Mouse (Mus musculus) CH12.LX (cell line): ENCODE results near the gene Cfap58. TPM values are rescaled to one million over a fixed set of nuclear protein-coding genes. Genes with fewer than 3 reads are reported as not detected.

Experiments
- DNase-seq: peaks from one replicate; pipeline ENCODE4 v3.0.0-alpha.2; 2013; ENCODE audit errors: extremely low read depth
- H3K27ac ChIP-seq: 2 replicates; pipeline ENCODE4 v1.5.1; 2012; ENCODE audit warnings: low read depth, mild to moderate bottlenecking, control low read depth, moderate library complexity; ENCODE audit not compliant: insufficient read depth
- H3K27me3 ChIP-seq: replicated peaks from 2 replicates; pipeline ENCODE3; 2012; ENCODE audit warnings: inconsistent platforms
- H3K36me3 ChIP-seq, 2 experiments: replicated peaks in 1 of 2; 2 replicates each; pipeline versions ENCODE3 to v1.6.1; 2012; ENCODE audit warnings: inconsistent platforms in 1 of 2, low read length in 1 of 2, mild to moderate bottlenecking in 1 of 2, mixed read lengths in 1 of 2, moderate library complexity in 1 of 2; ENCODE audit not compliant: control insufficient read depth in 1 of 2, insufficient read depth in 1 of 2
- H3K4me1 ChIP-seq, 2 experiments: 2 replicates each; pipeline ENCODE4 v1.6.1; 2012; ENCODE audit warnings: inconsistent platforms in 1 of 2, moderate library complexity in 1 of 2; ENCODE audit not compliant: insufficient read depth in 2 of 2, control insufficient read depth in 1 of 2
- H3K4me2 ChIP-seq: 2 replicates; pipeline ENCODE4 v1.6.1; 2012; ENCODE audit warnings: low read depth, mild to moderate bottlenecking, control low read depth; ENCODE audit not compliant: poor library complexity, insufficient read depth, severe bottlenecking
- H3K4me3 ChIP-seq, 3 experiments: fragments of 150-350 bp in 1 of 3; sonication (generic) in 1 of 3; replicated peaks in 1 of 3; 2 replicates each; pipeline versions ENCODE3 to v1.5.1; 2011 to 2012; ENCODE audit warnings: low read depth in 2 of 3, low read length in 2 of 3, mild to moderate bottlenecking in 2 of 3, moderate library complexity in 2 of 3, control low read depth in 1 of 3, improper control_type of control experiment in 1 of 3, inconsistent platforms in 1 of 3, mixed read lengths in 1 of 3; ENCODE audit not compliant: poor library complexity in 1 of 3
- H3K79me2 ChIP-seq: replicated peaks from 2 replicates; pipeline ENCODE4 v1.6.1; 2012; ENCODE audit warnings: mild to moderate bottlenecking, moderate library complexity; ENCODE audit not compliant: control insufficient read depth, poor library complexity, insufficient read depth, severe bottlenecking; ENCODE audit errors: extremely low read depth
- H3K9ac ChIP-seq: 2 replicates; pipeline ENCODE4 v1.6.1; 2012; ENCODE audit warnings: low read depth, mild to moderate bottlenecking, control low read depth, moderate library complexity; ENCODE audit not compliant: insufficient read depth
- H3K9me3 ChIP-seq: replicated peaks from 2 replicates; pipeline ENCODE3; 2012; ENCODE audit warnings: low read length, inconsistent platforms, mixed read lengths
- CHD1 ChIP-seq: IDR thresholded peaks from 2 replicates; pipeline ENCODE4 v1.6.1; 2012; ENCODE audit warnings: low read depth, low read length, improper control_type of control experiment, inconsistent platforms
- E2F4 ChIP-seq: IDR thresholded peaks from 2 replicates; pipeline ENCODE4 v1.6.1; 2011; ENCODE audit warnings: low read depth, low read length, improper control_type of control experiment; ENCODE audit not compliant: insufficient replicate concordance
- ETS1 ChIP-seq: conservative IDR thresholded peaks from 2 replicates; pipeline ENCODE4 v1.6.1; 2012; ENCODE audit warnings: low read depth, mild to moderate bottlenecking, inconsistent platforms, low read length, improper control_type of control experiment, moderate library complexity
- GABPA ChIP-seq: IDR thresholded peaks from 2 replicates; pipeline ENCODE4 v1.6.1; 2012; ENCODE audit warnings: low read depth, low read length, improper control_type of control experiment, inconsistent platforms; ENCODE audit not compliant: insufficient replicate concordance
- MAFK ChIP-seq: IDR thresholded peaks from 2 replicates; pipeline ENCODE4 v1.6.1; 2011; ENCODE audit warnings: low read length, improper control_type of control experiment; ENCODE audit not compliant: insufficient replicate concordance
- MAZ ChIP-seq: IDR thresholded peaks from 2 replicates; pipeline ENCODE4 v1.6.1; 2012; ENCODE audit warnings: low read depth, mild to moderate bottlenecking, inconsistent platforms, low read length, improper control_type of control experiment, moderate library complexity
- MYC ChIP-seq: IDR thresholded peaks from 2 replicates; pipeline ENCODE4 v1.6.1; 2011; ENCODE audit warnings: low read depth, mild to moderate bottlenecking, improper control_type of control experiment, low read length
- NRF1 ChIP-seq: IDR thresholded peaks from 2 replicates; pipeline ENCODE4 v1.6.1; 2014; ENCODE audit warnings: low read depth, mild to moderate bottlenecking, inconsistent platforms, low read length, improper control_type of control experiment, moderate library complexity
- PAX5 ChIP-seq: IDR thresholded peaks from 2 replicates; pipeline ENCODE4 v1.6.1; 2012; ENCODE audit warnings: low read length, inconsistent platforms, mixed read lengths
- POLR2AphosphoS2 ChIP-seq: IDR thresholded peaks from 2 replicates; pipeline ENCODE4 v1.6.1; 2011; ENCODE audit warnings: low read depth, low read length, improper control_type of control experiment
- RAD21 ChIP-seq: IDR thresholded peaks from 2 replicates; pipeline ENCODE4 v1.6.1; 2011; ENCODE audit warnings: low read depth, mild to moderate bottlenecking, low read length, improper control_type of control experiment, moderate library complexity
- RCOR1 ChIP-seq: conservative IDR thresholded peaks from 2 replicates; pipeline ENCODE4 v1.6.1; 2012; ENCODE audit warnings: low read depth, mild to moderate bottlenecking, inconsistent platforms, low read length, improper control_type of control experiment
- SMC3 ChIP-seq: IDR thresholded peaks from 2 replicates; pipeline ENCODE4 v1.6.1; 2011; ENCODE audit warnings: low read depth, low read length, improper control_type of control experiment
- TBP ChIP-seq: conservative IDR thresholded peaks from 2 replicates; pipeline ENCODE4 v1.6.1; 2011; ENCODE audit warnings: low read depth, low read length, improper control_type of control experiment
- UBTF ChIP-seq: IDR thresholded peaks from 2 replicates; pipeline ENCODE4 v1.6.1; 2012; ENCODE audit warnings: low read depth, mild to moderate bottlenecking, inconsistent platforms, low read length, improper control_type of control experiment, moderate library complexity
- dilution Hi-C: fragments of 300-500 bp; cut with MboI; formaldehyde crosslinking; loops from 2 replicates; pipeline ENCODE4 v1.14.3; 2020; ENCODE audit warnings: low sequenced_read_pairs; ENCODE audit not compliant: extremely low pct_unique_long_range_greater_than_20kb, extremely low pct_ligation_motif_present
- in situ Hi-C: fragments of 300-500 bp; cut with MboI; formaldehyde crosslinking; loops from 3 replicates; pipeline ENCODE4 v1.14.3; 2019; ENCODE audit warnings: low sequenced_read_pairs, low pct_ligation_motif_present, low pct_unique_long_range_greater_than_20kb, mixed read lengths
- polyA plus RNA-seq: library from polyadenylated mRNA; unstranded; fragments of >175 nt; gene quantifications from 2 replicates; pipeline ENCODE4 v1.2.1, GENCODE M21; 2012; ENCODE audit warnings: low read depth; ENCODE audit not compliant: insufficient read length
- total RNA-seq, 2 experiments: library from RNA; depleted of rRNA; stranded (reverse); fragments of 300-350 nt in 1 of 2; fragments of >200 nt in 1 of 2; gene quantifications; 2 replicates each; pipeline ENCODE4 v1.2.3; 2012 to 2014

The Cfap58 gene
- total and polyA plus RNA-seq, 3 experiments = 0.13 to 0.27 TPM; not detected in 1

- H3K79me2 ChIP-seq = no peaks in the 10 kb centered on the region
- TF ChIP-seq E2F4 (no peak), SMC3 (no peak), CHD1 (no peak), UBTF (no peak), MYC (no peak), TBP (no peak), PAX5 (no peak), POLR2AphosphoS2 (no peak), RAD21 (no peak), MAFK (no peak), RCOR1 (no peak), MAZ (no peak), GABPA (no peak)
- no peak overlapping the region for H3K9ac ChIP-seq
- peaks cover 81% of the 10 kb centered on the region for H3K27me3 ChIP-seq
- in situ Hi-C loops = no loop called here
- H3K9me3 ChIP-seq = no peaks in the 10 kb centered on the region
- no peak overlapping the region for H3K4me3 ChIP-seq
- no peaks in the 10 kb centered on the region for H3K4me1 ChIP-seq
- dilution Hi-C loops = no loop called here
- H3K27ac ChIP-seq = no peak overlapping the region
- H3K36me3 ChIP-seq = no peaks in the 10 kb centered on the region
- H3K4me2 ChIP-seq = no peak overlapping the region
- no peak for DNase-seq
Measured at GRCm38 (mm10) chr19:48063289-48063688, 125.8 kb downstream of the Cfap58 start.

DNA sequence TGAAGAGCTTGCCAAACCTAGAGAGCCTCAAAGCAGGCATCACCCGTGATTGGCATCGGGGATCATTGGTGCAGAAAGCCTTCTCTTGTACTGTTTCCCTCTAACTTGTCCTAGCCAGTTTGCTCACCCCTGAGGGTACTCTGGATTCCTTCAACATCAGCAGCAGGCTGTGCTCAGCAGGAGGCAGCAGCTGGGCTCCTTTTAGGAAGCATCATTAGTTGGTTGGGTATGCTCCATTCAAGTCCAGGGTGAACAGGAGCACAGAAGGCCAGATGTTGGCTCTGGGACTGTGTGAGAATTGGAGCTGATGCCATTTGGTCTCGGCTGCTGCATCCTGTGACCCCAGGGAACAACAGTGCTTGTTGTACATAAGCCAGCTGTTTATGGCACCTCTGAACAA is 142.2 kb downstream of the Cfap58 start:
- Histone ChIP-seq H3K36me3 (no peaks in the 10 kb centered on the region), H3K4me2 (no peak overlapping the region), H3K4me3 (no peak overlapping the region), H3K9me3 (no peaks in the 10 kb centered on the region), H3K9ac (no peak overlapping the region), H3K27me3 (peaks cover 96% of the 10 kb centered on the region), H3K4me1 (no peaks in the 10 kb centered on the region), H3K79me2 (no peaks in the 10 kb centered on the region), H3K27ac (no peak overlapping the region)
- no peak for TF ChIP-seq ETS1
- no peak for TF ChIP-seq POLR2AphosphoS2
- no peak for TF ChIP-seq RCOR1
- no peak for TF ChIP-seq NRF1
- no peak for TF ChIP-seq PAX5
- TF ChIP-seq UBTF = no peak
- in situ Hi-C loops (no loop called here), dilution Hi-C loops (no loop called here)
- no peak for DNase-seq
